Mouse (Mus musculus): ENCODE measurements around the gene Wnt7b.

GRCm38 (mm10) chr15:85592674-85593073 is 10.4 kb upstream of the Wnt7b start:
- no peak for TF ChIP-seq CTCF (IDR thresholded peaks at IDR 0.05; ENCODE audit: extremely low read depth, insufficient read depth, low read length)
- no peak for TF ChIP-seq POLR2A (IDR thresholded peaks at IDR 0.05; ENCODE audit: extremely low read depth, insufficient read depth, low read length)
